Mouse (Mus musculus): ENCODE data around the gene Trim12c. TPM values are rescaled to one million over a fixed set of nuclear protein-coding genes. Genes with fewer than 3 reads are reported as not detected.
"Not testable (repeated sequence)": the region's sequence is repeated elsewhere in the genome, so short reads cannot be mapped to it uniquely, and the experiment has no call there.

Trim12c gene
- polyA plus RNA-seq (2015; fragmentation: Nextera tagmentation; extraction: Ambion mirVana), result 0.71 and 0.77 TPM in 2 replicates

DNA sequence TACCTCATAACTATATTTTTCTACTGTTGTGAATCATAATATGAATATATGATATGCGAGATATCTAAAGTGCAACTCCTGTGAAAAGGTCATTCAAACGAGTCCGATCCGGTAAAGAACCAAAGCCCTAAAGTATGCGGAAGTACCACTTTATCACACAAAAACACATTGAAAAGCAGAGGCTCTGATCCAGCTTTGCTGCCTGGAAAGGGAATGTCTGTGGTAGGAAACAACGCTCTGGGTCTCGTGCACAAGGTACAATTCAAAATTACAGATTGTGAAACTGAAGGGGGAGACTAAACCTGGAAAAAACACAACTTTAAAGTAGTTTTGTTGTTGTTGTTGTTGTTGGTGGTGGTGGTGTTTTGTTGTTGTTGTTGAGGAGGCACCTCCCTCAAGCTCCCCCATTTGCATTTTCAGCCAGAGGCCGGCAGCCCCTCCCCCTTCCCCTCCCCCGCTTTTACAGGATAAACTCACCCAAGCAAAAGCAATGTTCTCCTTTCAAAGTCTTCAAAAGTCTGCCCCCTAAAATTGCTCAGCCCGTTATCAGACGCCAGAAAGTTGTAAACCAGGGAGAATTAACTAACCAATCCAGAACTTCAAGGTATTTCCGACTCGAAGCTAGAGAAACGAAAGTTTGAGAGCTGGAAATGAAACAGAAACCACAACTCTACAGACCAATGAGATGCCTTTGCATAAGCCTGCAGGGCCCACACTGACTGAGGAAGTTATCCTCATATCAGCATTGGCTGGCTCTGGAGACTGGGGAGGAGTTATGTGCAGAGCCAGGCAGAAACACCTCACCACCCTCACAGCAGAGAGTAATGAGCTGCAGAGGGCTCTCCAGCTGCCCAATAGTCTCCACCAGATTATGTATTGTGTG is at the start of gene Trim12c:
Trim12c (minus strand) TSS at position 646 of the 883 bp plus-strand sequence.
- no peaks in the 10 kb centered on the region for H3K27me3 ChIP-seq
- H3K27ac ChIP-seq, result no peak within 1 kb of the TSS
- H3K4me2 ChIP-seq, result peak within 1 kb of the TSS; percentile 49
- ATAC-seq, result peak; percentile 93
- H3K4me3 ChIP-seq, result peak within 1 kb of the TSS; percentile 29
- H3K4me1 ChIP-seq, result no peaks in the 10 kb centered on the region
- no peaks in the 10 kb centered on the region for H3K9me3 ChIP-seq (replicated peaks)
- no peak within 1 kb of the TSS for H3K9ac ChIP-seq
- 8% methylated on average over 14 of the region's 14 CpGs for WGBS
- H3K36me3 ChIP-seq (ENCODE audit: poor library complexity, severe bottlenecking), result no peaks in the 10 kb centered on the region

DNA sequence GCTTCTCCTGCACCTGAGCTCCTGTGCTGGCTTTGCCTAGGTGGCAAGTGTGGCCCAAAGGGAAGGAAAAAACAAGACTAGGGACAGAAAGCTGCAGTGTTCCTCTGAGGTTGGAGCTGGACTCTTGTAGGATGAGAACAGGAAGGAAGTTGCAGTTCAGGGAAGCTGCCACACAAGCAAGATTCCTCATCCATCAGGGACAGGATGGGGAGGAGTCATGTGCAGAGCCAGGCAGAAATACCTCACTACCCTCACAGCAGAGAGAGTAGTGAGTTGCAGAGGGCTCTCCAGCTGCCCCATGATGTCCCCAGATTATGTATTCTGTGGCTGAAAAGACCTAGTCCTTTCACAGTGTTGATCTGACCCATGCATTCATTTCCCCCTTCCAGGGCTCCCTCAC is 48.0 kb upstream of the Trim12c start:
- Histone ChIP-seq H3K36me3 (ENCODE audit: poor library complexity, severe bottlenecking) (no peaks in the 10 kb centered on the region), H3K4me2 (no peak overlapping the region), H3K9ac (no peak overlapping the region), H3K9me3 (replicated peaks) (no peaks in the 10 kb centered on the region), H3K4me1 (no peaks in the 10 kb centered on the region), H3K27me3 (no peaks in the 10 kb centered on the region), H3K27ac (no peak overlapping the region), H3K4me3 (no peak overlapping the region)
- ATAC-seq, result no peak

DNA sequence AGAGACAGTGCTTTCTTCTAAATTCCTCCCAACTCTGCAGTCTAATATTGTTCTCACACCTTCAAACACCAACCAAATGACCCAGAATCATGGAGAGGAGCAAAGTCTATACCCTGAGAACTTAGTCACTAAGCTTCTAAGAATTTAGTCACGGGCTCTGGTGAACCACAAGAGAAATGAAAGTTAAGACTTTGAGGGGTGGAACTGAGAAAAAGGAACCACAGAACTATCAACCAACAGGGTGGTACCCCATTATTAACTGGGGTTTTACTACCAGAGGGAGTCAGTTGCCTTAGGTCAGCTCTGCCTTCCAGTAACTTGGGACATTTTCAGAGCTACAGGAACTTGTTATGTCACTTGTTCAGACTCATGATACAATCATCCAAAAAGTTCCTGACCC is 47.5 kb upstream of the Trim12c start, which contains the start of gene Trim30c:
Trim30c (minus strand) TSS at position 140 of the 400 bp plus-strand sequence.
- H3K9ac ChIP-seq, result no peak within 1 kb of the TSS
- no peak within 1 kb of the TSS for H3K4me2 ChIP-seq
- no peaks in the 10 kb centered on the region for H3K27me3 ChIP-seq
- ATAC-seq, result no peak
- no peak within 1 kb of the TSS for H3K27ac ChIP-seq
- no peak within 1 kb of the TSS for H3K4me3 ChIP-seq
- H3K9me3 ChIP-seq (replicated peaks), result no peaks in the 10 kb centered on the region
- WGBS, result 79% methylated on average over 1 of the region's 1 CpGs
- H3K4me1 ChIP-seq, result no peaks in the 10 kb centered on the region
- no peaks in the 10 kb centered on the region for H3K36me3 ChIP-seq (ENCODE audit: poor library complexity, severe bottlenecking)

DNA sequence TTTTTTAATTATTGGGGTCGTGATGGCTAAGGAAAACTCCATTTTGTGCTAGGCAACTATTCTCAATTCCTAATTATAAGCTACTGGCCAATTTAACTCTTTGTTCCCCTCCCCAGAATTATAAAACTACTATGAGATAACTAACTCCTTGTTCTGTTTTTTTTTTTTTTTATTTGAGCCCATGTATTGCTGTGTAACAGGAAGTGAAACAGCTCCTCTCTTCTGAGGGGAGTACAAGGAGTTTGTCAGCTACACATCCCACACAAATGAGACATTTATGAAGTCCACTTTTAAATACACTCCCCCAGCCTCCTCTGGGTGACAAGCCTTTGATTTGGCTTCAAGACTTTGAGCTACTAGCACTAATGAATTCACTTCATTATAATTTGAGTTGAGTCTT is 45.3 kb upstream of the Trim12c start:
- no peaks in the 10 kb centered on the region for H3K4me1 ChIP-seq
- H3K27me3 ChIP-seq, result no peaks in the 10 kb centered on the region
- H3K27ac ChIP-seq, result no peak overlapping the region
- H3K36me3 ChIP-seq (ENCODE audit: poor library complexity, severe bottlenecking), result no peaks in the 10 kb centered on the region
- no peak for ATAC-seq
- H3K4me3 ChIP-seq, result no peak overlapping the region
- H3K9me3 ChIP-seq (replicated peaks), result no peaks in the 10 kb centered on the region
- H3K9ac ChIP-seq, result no peak overlapping the region
- 57% methylated on average over 1 of the region's 1 CpGs for WGBS
- no peak overlapping the region for H3K4me2 ChIP-seq

DNA sequence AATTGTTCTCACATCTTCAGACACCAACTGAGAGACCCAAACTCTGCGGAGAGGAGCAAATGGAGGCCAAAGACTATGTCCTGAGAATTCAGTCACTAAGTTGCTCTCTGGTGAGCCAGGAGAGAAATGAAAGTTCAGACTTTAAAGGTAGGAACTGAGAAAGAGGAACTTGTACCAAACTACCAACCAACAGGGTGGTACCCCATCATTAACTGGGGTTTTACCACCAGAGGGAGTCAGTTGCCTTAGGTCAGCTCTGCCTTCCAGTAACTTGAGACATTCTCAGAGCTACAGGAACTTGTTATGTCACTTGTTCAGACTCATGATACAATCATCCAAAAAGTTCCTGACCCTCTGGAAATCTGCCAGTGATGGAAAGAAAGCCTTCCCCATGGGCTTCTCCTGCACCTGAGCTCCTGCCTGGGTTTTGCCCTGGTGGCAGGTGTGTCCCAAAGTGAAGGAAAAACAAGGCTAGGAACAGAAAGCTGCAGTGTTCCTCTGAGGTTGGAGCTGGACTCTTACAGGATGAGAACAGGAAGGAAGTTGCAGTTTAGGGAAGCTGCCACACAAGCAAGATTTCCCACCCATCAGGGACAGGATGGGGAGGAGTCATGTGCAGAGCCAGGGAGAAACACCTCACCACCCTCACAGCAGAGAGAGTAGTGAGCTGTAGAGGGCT is 16.7 kb upstream of the Trim12c start, which contains the start of gene Trim30b:
Trim30b (minus strand) TSS at position 149 of the 679 bp plus-strand sequence.
- Histone ChIP-seq H3K4me1 (no peaks in the 10 kb centered on the region), H3K9ac (no peak within 1 kb of the TSS), H3K4me3 (no peak within 1 kb of the TSS), H3K27me3 (no peaks in the 10 kb centered on the region), H3K36me3 (ENCODE audit: poor library complexity, severe bottlenecking) (no peaks in the 10 kb centered on the region), H3K27ac (no peak within 1 kb of the TSS), H3K4me2 (no peak within 1 kb of the TSS), H3K9me3 (replicated peaks) (no peaks in the 10 kb centered on the region)
- 71% methylated on average over 1 of the region's 1 CpGs for WGBS
- no peak for ATAC-seq

DNA sequence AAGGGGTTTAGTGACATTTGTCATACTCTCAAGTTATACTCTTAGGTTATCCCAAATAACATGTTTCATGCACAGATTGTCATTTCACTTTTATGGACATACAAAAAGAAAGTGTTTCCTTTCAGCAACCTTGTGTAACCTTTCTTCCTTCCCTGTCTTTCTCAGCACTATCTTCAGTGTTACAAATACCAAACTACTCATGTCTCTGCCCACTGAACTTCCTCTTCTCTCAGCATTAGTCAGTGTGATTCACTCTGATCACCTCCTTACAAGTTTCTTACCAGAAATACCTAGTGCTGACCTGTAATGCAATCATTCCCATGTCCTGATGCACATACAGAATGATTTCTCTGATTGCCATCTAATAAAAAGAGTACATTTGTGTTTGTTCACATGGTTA is 13.2 kb upstream of the Trim12c start:
- H3K27ac ChIP-seq, result no peak overlapping the region
- H3K4me1 ChIP-seq, result no peaks in the 10 kb centered on the region
- no peaks in the 10 kb centered on the region for H3K36me3 ChIP-seq (ENCODE audit: poor library complexity, severe bottlenecking)
- ATAC-seq, result no peak
- no peak overlapping the region for H3K4me2 ChIP-seq
- H3K9ac ChIP-seq, result no peak overlapping the region
- H3K4me3 ChIP-seq, result no peak overlapping the region
- H3K27me3 ChIP-seq, result no peaks in the 10 kb centered on the region
- no peaks in the 10 kb centered on the region for H3K9me3 ChIP-seq (replicated peaks)

DNA sequence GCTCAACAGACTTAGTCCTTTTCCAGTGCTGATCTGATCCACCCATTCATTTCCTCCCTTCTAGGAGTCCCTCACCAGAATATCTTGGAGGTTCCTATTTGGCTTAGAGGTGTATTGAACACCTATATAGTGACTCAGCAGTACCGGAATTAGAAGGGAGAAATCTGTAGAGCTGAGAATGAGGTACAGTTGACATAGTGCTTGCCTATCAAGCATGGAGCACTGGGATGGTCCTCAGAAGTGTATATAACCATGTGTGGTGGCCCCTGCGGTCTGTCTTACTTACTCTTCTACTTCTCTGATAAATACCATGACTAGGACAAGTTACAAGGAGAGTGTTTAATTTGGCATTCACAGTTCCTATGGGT is 422 bp upstream of the Trim12c start:
- ATAC-seq, result peak; percentile 38; the same call in 1 of the 2 replicates

DNA sequence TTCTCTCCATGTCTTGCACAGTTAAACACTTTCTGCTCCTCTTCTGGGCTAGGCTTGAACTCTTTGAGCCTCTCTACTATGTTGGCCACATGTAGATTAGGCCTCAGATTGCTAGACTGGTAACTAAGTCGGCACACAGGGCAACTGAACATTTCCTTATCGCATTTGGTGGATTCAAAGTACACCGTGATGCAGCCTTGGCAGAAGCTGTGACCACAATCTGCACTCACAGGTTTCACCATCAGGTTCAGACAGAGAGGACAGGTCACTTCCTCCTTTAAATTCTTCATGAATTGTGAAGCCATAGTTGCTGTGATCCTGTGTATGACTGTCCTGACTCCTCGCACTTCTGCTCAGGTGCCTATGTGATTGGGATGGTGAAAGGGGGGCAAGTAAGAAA is 5.1 kb downstream of the Trim12c start:
- H3K9ac ChIP-seq; H3K9me3 ChIP-seq (replicated peaks); H3K36me3 ChIP-seq (ENCODE audit: poor library complexity, severe bottlenecking); H3K4me3 ChIP-seq; ATAC-seq; H3K4me2 ChIP-seq; H3K27ac ChIP-seq; H3K4me1 ChIP-seq; H3K27me3 ChIP-seq: not testable (repeated sequence)
- 90% methylated on average over 4 of the region's 4 CpGs for WGBS

More for the DNA sequence above, 422 bp upstream of the Trim12c start:
- WGBS, result 76% methylated on average over 2 of the region's 2 CpGs
- no peaks in the 10 kb centered on the region for H3K4me1 ChIP-seq
- no peaks in the 10 kb centered on the region for H3K9me3 ChIP-seq (replicated peaks)
- H3K27ac ChIP-seq, result no peak overlapping the region
- H3K4me2 ChIP-seq, result peak overlapping the region; percentile 49
- H3K27me3 ChIP-seq, result no peaks in the 10 kb centered on the region
- H3K9ac ChIP-seq, result no peak overlapping the region
- H3K36me3 ChIP-seq (ENCODE audit: poor library complexity, severe bottlenecking), result no peaks in the 10 kb centered on the region
- no peak overlapping the region for H3K4me3 ChIP-seq

DNA sequence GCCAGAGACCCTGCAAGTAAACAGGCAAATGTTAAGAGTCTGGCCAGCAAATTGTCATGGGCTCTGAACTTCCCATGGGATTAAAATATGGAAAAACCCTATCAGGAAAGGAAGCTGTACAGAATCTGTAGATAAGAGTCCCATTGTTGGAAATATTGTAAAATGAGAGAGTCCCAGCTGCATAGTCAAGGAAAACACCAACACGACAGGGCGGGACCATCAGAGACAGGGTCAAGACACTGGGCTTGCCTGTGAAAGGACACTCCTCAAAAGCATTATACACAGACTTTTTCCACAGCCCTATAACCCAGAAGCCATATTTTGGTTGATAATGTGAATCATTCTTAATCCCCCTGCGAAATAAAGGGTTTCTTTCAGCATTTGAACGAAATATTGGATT is 12.4 kb downstream of the Trim12c start:
- H3K36me3 ChIP-seq (ENCODE audit: poor library complexity, severe bottlenecking); H3K27me3 ChIP-seq; H3K9ac ChIP-seq; H3K27ac ChIP-seq; H3K4me3 ChIP-seq; H3K9me3 ChIP-seq (replicated peaks); ATAC-seq; H3K4me2 ChIP-seq; H3K4me1 ChIP-seq: not testable (repeated sequence)
- 91% methylated on average over 4 of the region's 4 CpGs for WGBS

DNA sequence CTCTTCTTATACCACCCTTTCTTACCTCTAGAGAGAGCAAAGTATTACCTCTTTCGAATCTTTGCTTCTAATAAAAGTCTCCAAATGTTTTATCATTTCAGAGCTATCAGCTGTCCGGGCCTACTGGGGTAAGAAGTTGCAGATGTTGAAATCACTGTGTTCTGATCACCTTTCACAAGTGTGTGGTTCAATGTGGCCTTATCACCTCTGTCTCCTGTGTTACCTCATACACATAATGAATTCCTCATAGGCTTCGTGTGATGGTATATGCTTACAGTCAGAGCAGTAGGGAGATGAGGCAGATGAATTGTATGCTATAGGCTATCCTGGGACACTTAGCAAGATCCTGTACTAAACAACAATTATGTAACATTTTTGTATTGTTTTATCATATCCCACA is 17.6 kb downstream of the Trim12c start:
- ATAC-seq; H3K4me3 ChIP-seq; H3K36me3 ChIP-seq (ENCODE audit: poor library complexity, severe bottlenecking); H3K27me3 ChIP-seq; H3K9ac ChIP-seq; H3K9me3 ChIP-seq (replicated peaks); H3K4me2 ChIP-seq; H3K4me1 ChIP-seq; H3K27ac ChIP-seq: not testable (repeated sequence)
- WGBS, result 85% methylated on average over 3 of the region's 3 CpGs

DNA sequence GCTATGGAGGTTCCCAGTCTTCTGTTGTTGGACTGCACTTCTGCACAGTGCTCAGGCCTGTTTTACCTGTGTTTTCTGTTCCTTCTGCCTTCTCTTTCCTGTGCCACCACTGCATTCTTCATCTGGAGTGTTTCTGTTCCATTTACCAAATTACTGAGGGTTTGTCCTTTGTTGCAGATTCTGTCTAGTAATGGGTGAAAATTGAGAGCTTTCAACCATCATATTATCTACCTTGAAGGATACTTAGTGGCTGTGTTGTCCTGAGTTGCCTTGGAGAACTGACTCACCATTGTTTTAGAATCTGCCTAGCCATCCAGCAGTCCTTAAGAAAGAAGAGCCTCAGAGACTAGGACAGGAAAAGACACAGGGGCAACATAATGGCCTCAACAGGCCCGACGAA is 24.0 kb downstream of the Trim12c start, which contains the start of gene Trim34b:
Trim34b (plus strand) TSS at position 301 of the 400 bp plus-strand sequence.
- not testable (repeated sequence) for H3K9me3 ChIP-seq (replicated peaks); H3K27me3 ChIP-seq; H3K4me2 ChIP-seq; H3K9ac ChIP-seq; H3K4me3 ChIP-seq; H3K36me3 ChIP-seq (ENCODE audit: poor library complexity, severe bottlenecking); H3K27ac ChIP-seq; ATAC-seq; H3K4me1 ChIP-seq
- WGBS, result 90% methylated on average over 2 of the region's 2 CpGs

DNA sequence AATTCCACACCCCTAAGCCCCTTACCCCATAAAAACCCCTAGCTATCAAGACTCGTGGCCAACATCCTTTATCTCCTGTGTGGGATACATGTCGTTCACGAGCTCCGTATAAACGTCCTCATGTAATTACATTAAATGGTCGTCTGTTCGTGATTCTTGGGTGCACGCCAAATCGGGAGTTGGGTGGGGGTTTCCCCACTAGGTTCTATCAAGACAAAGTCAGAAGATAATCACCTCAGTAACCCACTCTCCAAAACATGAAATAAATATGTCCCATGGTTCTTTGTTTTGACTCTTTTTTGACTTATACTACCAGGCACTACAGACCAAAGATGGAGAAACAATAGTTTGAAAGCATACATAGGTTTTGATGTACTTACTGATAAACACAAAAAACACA is 31.1 kb downstream of the Trim12c start:
- Histone ChIP-seq H3K27ac (no peak overlapping the region), H3K4me2 (no peak overlapping the region), H3K4me3 (no peak overlapping the region), H3K9me3 (replicated peaks) (no peaks in the 10 kb centered on the region), H3K4me1 (no peaks in the 10 kb centered on the region), H3K27me3 (no peaks in the 10 kb centered on the region), H3K9ac (no peak overlapping the region), H3K36me3 (ENCODE audit: poor library complexity, severe bottlenecking) (no peaks in the 10 kb centered on the region)
- WGBS, result 80% methylated on average over 9 of the region's 9 CpGs
- ATAC-seq, result no peak

All from forebrain, embryonic 13.5 days (tissue).